Mouse (Mus musculus) embryonic facial prominence, embryonic 13.5 days (tissue): ENCODE results near the gene Gm9964. TPM values are rescaled to one million over a fixed set of nuclear protein-coding genes. Genes with fewer than 3 reads are reported as not detected.
"Not testable (repeated sequence)": the region's sequence is repeated elsewhere in the genome, so short reads cannot be mapped to it uniquely, and the experiment has no call there.

Experiments
- ATAC-seq: fragments of 200-750 bp; cut with Nextera tagmentation; 2 replicates; pipeline ENCODE4 v1.8.0; 2017; ENCODE audit warnings: low read depth; ENCODE audit not compliant: insufficient number of reproducible peaks, insufficient read depth, low FRiP score, low TSS enrichment
- H3K27ac ChIP-seq: fragments of 300-500 bp; sonication (generic); 2 replicates; pipeline ENCODE4 v1.5.1; 2015; ENCODE audit warnings: moderate library complexity, mild to moderate bottlenecking, inconsistent platforms
- H3K27me3 ChIP-seq: fragments of 300-500 bp; sonication (generic); 2 replicates; pipeline ENCODE4 v1.6.1; 2015; ENCODE audit warnings: mild to moderate bottlenecking, inconsistent platforms
- H3K36me3 ChIP-seq: fragments of 300-500 bp; sonication (generic); 2 replicates; pipeline ENCODE4 v1.6.1; 2015; ENCODE audit warnings: mild to moderate bottlenecking, inconsistent platforms
- H3K4me1 ChIP-seq: fragments of 300-500 bp; sonication (generic); 2 replicates; pipeline ENCODE4 v1.6.1; 2015; ENCODE audit warnings: inconsistent platforms
- H3K4me2 ChIP-seq: fragments of 300-500 bp; sonication (generic); 2 replicates; pipeline ENCODE4 v1.6.1; 2015; ENCODE audit warnings: moderate library complexity, mild to moderate bottlenecking, inconsistent platforms
- H3K4me3 ChIP-seq: fragments of 300-500 bp; sonication (generic); 2 replicates; pipeline ENCODE4 v1.5.1; 2015; ENCODE audit warnings: mild to moderate bottlenecking, inconsistent platforms
- H3K9ac ChIP-seq: fragments of 300-500 bp; sonication (generic); 2 replicates; pipeline ENCODE4 v1.6.1; 2015; ENCODE audit warnings: mild to moderate bottlenecking, inconsistent platforms
- H3K9me3 ChIP-seq: fragments of 300-500 bp; sonication (generic); 2 replicates; pipeline ENCODE4 v1.6.1; 2016; ENCODE audit warnings: inconsistent platforms
- WGBS: fragments of 180-500 bp; shearing (Covaris S2); methylation state at CpG from one replicate; pipeline ENCODE4 v1.1.7; 2015; ENCODE audit warnings: mixed read lengths; 5-methylcytosine and 5-hydroxymethylcytosine counted together
- polyA plus RNA-seq: library from polyadenylated mRNA; unstranded; fragments of >200 nt; fragmentation: Nextera tagmentation; extraction: Ambion mirVana; gene quantifications from 2 replicates; pipeline ENCODE4 v1.2.1, GENCODE M21; 2015

Gm9964 gene
- polyA plus RNA-seq, 1 experiment from 2014 or later, result not detected

GRCm38 (mm10) chr11:79281396-79281795, 15.3 kb downstream of the Gm9964 start:
- no peak overlapping the region for H3K27ac ChIP-seq

GRCm38 (mm10) chr11:79279732-79280405, 16.8 kb downstream of the Gm9964 start:
- WGBS, result 15% methylated on average over 2 of the region's 2 CpGs
- peaks cover 6% of the 10 kb centered on the region; the same call in 1 of the 2 replicates for H3K9me3 ChIP-seq
- no peak overlapping the region for H3K4me3 ChIP-seq
- peaks cover 17% of the 10 kb centered on the region for H3K4me1 ChIP-seq
- ATAC-seq, result no peak
- H3K27me3 ChIP-seq, result no peaks in the 10 kb centered on the region
- H3K27ac ChIP-seq, result peak overlapping the region; percentile 83
- no peak overlapping the region for H3K4me2 ChIP-seq
- 0 out of 2 replicates have a peak overlapping the region, but pooled peaks have one; percentile 32 for H3K9ac ChIP-seq
- no peaks in the 10 kb centered on the region for H3K36me3 ChIP-seq

More at GRCm38 (mm10) chr11:79281396-79281795, 15.3 kb downstream of the Gm9964 start:
- Histone ChIP-seq H3K4me3 (no peak overlapping the region), H3K36me3 (no peaks in the 10 kb centered on the region), H3K9me3 (peaks cover 6% of the 10 kb centered on the region; the same call in 1 of the 2 replicates), H3K4me2 (no peak overlapping the region), H3K27me3 (no peaks in the 10 kb centered on the region), H3K4me1 (peaks cover 17% of the 10 kb centered on the region), H3K9ac (no peak overlapping the region)
- no peak for ATAC-seq
- WGBS, result 54% methylated on average over 5 of the region's 5 CpGs

GRCm38 (mm10) chr11:79273757-79274156, 22.9 kb downstream of the Gm9964 start:
- ATAC-seq, result no peak
- no peaks in the 10 kb centered on the region for H3K4me1 ChIP-seq

GRCm38 (mm10) chr11:79273039-79273438, 23.7 kb downstream of the Gm9964 start:
- ATAC-seq, result no peak
- Histone ChIP-seq H3K4me2 (no peak overlapping the region), H3K4me1 (no peaks in the 10 kb centered on the region), H3K9me3 (no peaks in the 10 kb centered on the region), H3K27ac (no peak overlapping the region), H3K4me3 (no peak overlapping the region), H3K36me3 (no peaks in the 10 kb centered on the region), H3K9ac (no peak overlapping the region), H3K27me3 (no peaks in the 10 kb centered on the region)
- WGBS, result 68% methylated on average over 4 of the region's 4 CpGs

More at GRCm38 (mm10) chr11:79273757-79274156, 22.9 kb downstream of the Gm9964 start:
- Histone ChIP-seq H3K4me2 (no peak overlapping the region), H3K27ac (no peak overlapping the region), H3K27me3 (no peaks in the 10 kb centered on the region), H3K4me3 (no peak overlapping the region), H3K9me3 (no peaks in the 10 kb centered on the region), H3K36me3 (no peaks in the 10 kb centered on the region), H3K9ac (no peak overlapping the region)
- 79% methylated on average over 4 of the region's 4 CpGs for WGBS

GRCm38 (mm10) chr11:79267171-79267570, 29.5 kb downstream of the Gm9964 start:
- Histone ChIP-seq H3K4me3 (no peak overlapping the region), H3K4me2 (no peak overlapping the region), H3K27me3 (no peaks in the 10 kb centered on the region), H3K27ac (peak overlapping the region; percentile 71), H3K36me3 (no peaks in the 10 kb centered on the region), H3K9me3 (no peaks in the 10 kb centered on the region), H3K4me1 (peaks cover 8% of the 10 kb centered on the region; the same call in 1 of the 2 replicates), H3K9ac (no peak overlapping the region)
- 11% methylated on average over 1 of the region's 1 CpGs for WGBS
- no peak for ATAC-seq

- 40% methylated on average over 3 of the region's 3 CpGs for WGBS
- no peak overlapping the region for H3K27ac ChIP-seq
Observed at GRCm38 (mm10) chr11:79264376-79264775, 32.3 kb downstream of the Gm9964 start.

GRCm38 (mm10) chr11:79260126-79260525, 36.6 kb downstream of the Gm9964 start:
- not testable (repeated sequence) for ATAC-seq, H3K9me3 ChIP-seq

More at GRCm38 (mm10) chr11:79264376-79264775, 32.3 kb downstream of the Gm9964 start:
- H3K9me3 ChIP-seq, result no peaks in the 10 kb centered on the region
- no peak for ATAC-seq
- H3K4me2 ChIP-seq, result no peak overlapping the region
- H3K9ac ChIP-seq, result no peak overlapping the region
- no peaks in the 10 kb centered on the region for H3K27me3 ChIP-seq
- H3K4me1 ChIP-seq, result peaks cover 8% of the 10 kb centered on the region; the same call in 1 of the 2 replicates
- H3K4me3 ChIP-seq, result no peak overlapping the region
- H3K36me3 ChIP-seq, result no peaks in the 10 kb centered on the region

GRCm38 (mm10) chr11:79258738-79259137, 38.0 kb downstream of the Gm9964 start:
- Histone ChIP-seq H3K27ac (no peak overlapping the region), H3K9ac (no peak overlapping the region), H3K27me3 (no peaks in the 10 kb centered on the region), H3K9me3 (no peaks in the 10 kb centered on the region), H3K4me3 (no peak overlapping the region), H3K4me2 (no peak overlapping the region), H3K36me3 (no peaks in the 10 kb centered on the region), H3K4me1 (0 out of 2 replicates have a peak, but pooled peaks cover 4% of the 10 kb centered on the region)
- no peak for ATAC-seq
- WGBS, result 72% methylated on average over 6 of the region's 6 CpGs

More at GRCm38 (mm10) chr11:79260126-79260525, 36.6 kb downstream of the Gm9964 start:
- H3K27ac ChIP-seq, H3K36me3 ChIP-seq, H3K4me3 ChIP-seq, H3K4me1 ChIP-seq, H3K4me2 ChIP-seq, H3K9ac ChIP-seq, H3K27me3 ChIP-seq: not testable (repeated sequence)
- 80% methylated on average over 4 of the region's 4 CpGs for WGBS

- ATAC-seq, result peak; percentile 91
- H3K4me1 ChIP-seq, result peaks cover 24% of the 10 kb centered on the region
- peak within 1 kb of the TSS; percentile 97 for H3K9ac ChIP-seq
- peak within 1 kb of the TSS; percentile 91 for H3K4me3 ChIP-seq
- peaks cover 18% of the 10 kb centered on the region for H3K36me3 ChIP-seq
- no peaks in the 10 kb centered on the region for H3K27me3 ChIP-seq
- peak within 1 kb of the TSS; percentile 90 for H3K4me2 ChIP-seq
- H3K27ac ChIP-seq, result peak within 1 kb of the TSS; percentile 95
- 2% methylated on average over 50 of the region's 50 CpGs for WGBS
- no peaks in the 10 kb centered on the region for H3K9me3 ChIP-seq
Observed at GRCm38 (mm10) chr11:79254391-79255098, 42.2 kb downstream of the Gm9964 start, which contains the start of gene Wsb1. TSS of gene Wsb1 (minus strand) at chr11:79254671.

GRCm38 (mm10) chr11:79253542-79254390, 42.9 kb downstream of the Gm9964 start:
- 1% methylated on average over 49 of the region's 49 CpGs for WGBS
- Histone ChIP-seq H3K27me3 (no peaks in the 10 kb centered on the region), H3K36me3 (peaks cover 25% of the 10 kb centered on the region), H3K9me3 (no peaks in the 10 kb centered on the region), H3K27ac (peak overlapping the region; percentile 95), H3K9ac (peak overlapping the region; percentile 97), H3K4me2 (peak overlapping the region; percentile 90), H3K4me3 (peak overlapping the region; percentile 91), H3K4me1 (peaks cover 24% of the 10 kb centered on the region)
- ATAC-seq, result peak; percentile 60; the same call in 1 of the 2 replicates
